14 mouse cellular contexts compared by ENCODE assay signal in the genomic region with DNA sequence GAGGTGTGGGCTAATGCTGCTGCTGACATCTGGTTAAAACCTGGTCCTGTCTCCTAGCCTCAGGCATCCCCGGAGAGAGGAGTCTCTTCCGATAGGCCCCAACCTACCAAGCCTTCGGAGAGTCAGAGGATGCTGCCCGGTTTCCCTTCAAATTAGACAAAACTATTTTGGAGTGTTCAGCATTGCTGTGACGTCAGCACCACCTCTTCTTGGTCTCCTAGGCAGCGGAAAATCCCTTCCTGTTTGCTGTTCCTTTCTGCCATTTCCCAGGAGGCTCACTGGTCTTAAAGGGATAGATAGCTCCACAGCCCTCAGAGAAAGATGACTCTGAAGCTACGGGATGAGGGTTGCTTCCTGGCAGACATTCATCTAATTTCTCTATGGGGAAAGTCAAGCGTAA. TPM values are rescaled to one million over a fixed set of nuclear protein-coding genes. Genes with fewer than 3 reads are reported as not detected.
DNase-seq lines count a peak whose midpoint lies in the region; ATAC-seq lines count a peak whose summit lies in the region.
"Had no signal": no experiment of that assay in that cellular context is flagged by ENCODE, and none has a peak within 500 bp of the region (broad histone marks: within the 10 kb centered on the region; RNA-seq: fewer than 3 reads in every experiment).

No protein-coding gene starts in this region.

- H3K4me3 ChIP-seq in embryonic facial prominence, embryonic 14.5 days (ENCODE audit: low read depth, low read length), result no peak overlapping the region
- H3K4me3 ChIP-seq in embryonic facial prominence, embryonic 10.5 days, result no peak overlapping the region
- no peak overlapping the region for H3K4me3 ChIP-seq in midbrain, embryonic 14.5 days (replicated peaks; ENCODE audit: low read depth, low read length)
- H3K4me3 ChIP-seq: forebrain, embryonic 13.5 days; midbrain, embryonic 12.5 days; neural tube, embryonic 15.5 days had no signal

- H3K27me3 ChIP-seq in embryonic facial prominence, embryonic 14.5 days (replicated peaks; ENCODE audit: control insufficient read depth, insufficient read depth, low read length), result no peaks in the 10 kb centered on the region
- H3K27me3 ChIP-seq in embryonic facial prominence, embryonic 10.5 days (replicated peaks; ENCODE audit: low read depth, poor library complexity, severe bottlenecking), result no peaks in the 10 kb centered on the region
- H3K27me3 ChIP-seq in midbrain, embryonic 14.5 days (ENCODE audit: control insufficient read depth, insufficient read depth, low read length), result no peaks in the 10 kb centered on the region
- H3K27me3 ChIP-seq: forebrain, embryonic 13.5 days; midbrain, embryonic 12.5 days; neural tube, embryonic 15.5 days had no signal

- 60% methylated on average over 8 of the region's 8 CpGs for WGBS in embryonic facial prominence, embryonic 14.5 days
- 68% methylated on average over 8 of the region's 8 CpGs for WGBS in embryonic facial prominence, embryonic 10.5 days
- 76% methylated on average over 8 of the region's 8 CpGs for whole genome bisulfite sequencing in midbrain, embryonic 14.5 days

- no peaks in the 10 kb centered on the region for H3K36me3 ChIP-seq in embryonic facial prominence, embryonic 14.5 days (ENCODE audit: control insufficient read depth, insufficient read depth, low read length)
- H3K36me3 ChIP-seq in embryonic facial prominence, embryonic 10.5 days (replicated peaks), result no peaks in the 10 kb centered on the region
- H3K36me3 ChIP-seq in midbrain, embryonic 14.5 days (ENCODE audit: control insufficient read depth, insufficient read depth, low read length), result no peaks in the 10 kb centered on the region
- H3K36me3 ChIP-seq: midbrain, embryonic 12.5 days; neural tube, embryonic 15.5 days had no signal

- no peaks in the 10 kb centered on the region for H3K4me1 ChIP-seq in embryonic facial prominence, embryonic 14.5 days (ENCODE audit: control insufficient read depth, insufficient read depth, low read length)
- H3K4me1 ChIP-seq in embryonic facial prominence, embryonic 10.5 days, result peaks cover 6% of the 10 kb centered on the region; the same call in 1 of the 2 replicates
- H3K4me1 ChIP-seq in midbrain, embryonic 14.5 days (ENCODE audit: control insufficient read depth, insufficient read depth, low read length), result no peaks in the 10 kb centered on the region
- H3K4me1 ChIP-seq: forebrain, embryonic 13.5 days; midbrain, embryonic 12.5 days; neural tube, embryonic 15.5 days had no signal

- H3K9ac ChIP-seq in embryonic facial prominence, embryonic 14.5 days (ENCODE audit: low read depth, low read length), result no peak overlapping the region
- H3K9ac ChIP-seq in midbrain, embryonic 14.5 days (replicated peaks; ENCODE audit: low read length), result no peak overlapping the region
- H3K9ac ChIP-seq: forebrain, embryonic 13.5 days; midbrain, embryonic 12.5 days; neural tube, embryonic 15.5 days had no signal

- DNase-seq in embryonic facial prominence, embryonic 14.5 days (ENCODE audit: low spot score), result no peak
- DNase-seq in embryonic facial prominence, embryonic 10.5 days (ENCODE audit: low spot score), result no peak
- peak; percentile 42 to 70 for DNase-seq in layer of hippocampus, adult 18-20 months (ENCODE audit: low spot score in 2 of 2)
- DNase-seq in layer of hippocampus, postnatal 25 days (ENCODE audit: extremely low spot score in 1 of 2, low spot score in 1 of 2), result no peak
- peak; percentile 35 to 48 for DNase-seq in frontal cortex, postnatal 10 days (ENCODE audit: low spot score in 2 of 2)
- DNase-seq in lung, postnatal 4 days, result peak; percentile 23 to 29
- no peak for DNase-seq in testis, postnatal 10 days (ENCODE audit: low spot score)
- no peak for DNase-seq in midbrain, embryonic 14.5 days
- DNase-seq: adrenal gland, postnatal 14 days; cerebellum, adult 8-10 months had no signal

- H3K27ac ChIP-seq in embryonic facial prominence, embryonic 14.5 days (replicated peaks; ENCODE audit: low read depth, low read length), result no peak overlapping the region
- H3K27ac ChIP-seq in embryonic facial prominence, embryonic 10.5 days (replicated peaks), result no peak overlapping the region
- H3K27ac ChIP-seq in midbrain, embryonic 14.5 days (replicated peaks; ENCODE audit: low read depth, low read length), result no peak overlapping the region
- H3K27ac ChIP-seq: forebrain, embryonic 13.5 days; midbrain, embryonic 12.5 days; neural tube, embryonic 15.5 days had no signal

- peak; percentile 60; the same call in 1 of the 2 replicates for ATAC-seq in embryonic facial prominence, embryonic 14.5 days (ENCODE audit: low read depth)
- ATAC-seq in midbrain, embryonic 14.5 days (ENCODE audit: low FRiP score, low TSS enrichment), result no peak
- ATAC-seq: forebrain, embryonic 13.5 days; intestine, embryonic 16.5 days had no signal

- H3K4me2 ChIP-seq in embryonic facial prominence, embryonic 14.5 days (ENCODE audit: low read depth, low read length), result no peak overlapping the region
- no peak overlapping the region for H3K4me2 ChIP-seq in midbrain, embryonic 14.5 days (ENCODE audit: low read length)
- H3K4me2 ChIP-seq: forebrain, embryonic 13.5 days; midbrain, embryonic 12.5 days; neural tube, embryonic 15.5 days had no signal

- H3K9me3 ChIP-seq in embryonic facial prominence, embryonic 14.5 days (ENCODE audit: control insufficient read depth, low read length), result 0 out of 2 replicates have a peak, but pooled peaks cover 9% of the 10 kb centered on the region
- H3K9me3 ChIP-seq in embryonic facial prominence, embryonic 10.5 days, result peaks cover 6% of the 10 kb centered on the region; the same call in 1 of the 2 replicates
- H3K9me3 ChIP-seq in midbrain, embryonic 14.5 days (ENCODE audit: control insufficient read depth, low read length), result peaks cover 8% of the 10 kb centered on the region

RNA-seq across cellular contexts. Expression of a gene that starts 31.5 kb away (rescaled TPM):
- 102 and 108 TPM in 2 replicates for polyA plus RNA-seq in embryonic facial prominence, embryonic 14.5 days (2014; fragmentation: Nextera tagmentation; extraction: Ambion mirVana)
- 113 and 115 TPM in 2 replicates for polyA plus RNA-seq in embryonic facial prominence, embryonic 10.5 days (2016; fragmentation: Nextera tagmentation; extraction: Ambion mirVana)
- total RNA-seq in layer of hippocampus, adult 18-20 months (2021), result 100 to 1,000 TPM; 108 to 110 TPM
- 100 to 1,000 TPM in 1 of 2 experiments, 10 to 100 TPM in 1; 88.3 to 105 TPM for total RNA-seq in layer of hippocampus, postnatal 25 days (2021)
- polyA plus RNA-seq in midbrain, embryonic 14.5 days (2014; fragmentation: Nextera tagmentation; extraction: Ambion mirVana), result 164 and 168 TPM in 2 replicates

Comparison
In these comparisons a context has a peak if more than half of its experiments do, and no peak if none do; other contexts are left out.
1. DNase-seq: peak in layer of hippocampus, adult 18-20 months (2 of 2), frontal cortex, postnatal 10 days (2 of 2) and lung, postnatal 4 days (2 of 2); none in embryonic facial prominence, embryonic 14.5 days (single experiment), embryonic facial prominence, embryonic 10.5 days (single experiment), layer of hippocampus, postnatal 25 days (0 of 2), testis, postnatal 10 days (single experiment) and midbrain, embryonic 14.5 days (single experiment).